Mouse (Mus musculus) hindbrain, embryonic 13.5 days (tissue): ENCODE data around the gene Amotl2. TPM values are rescaled to one million over a fixed set of nuclear protein-coding genes. Genes with fewer than 3 reads are reported as not detected.

ENCODE experiments used
- ATAC-seq: fragments of 200-750 bp; cut with Nextera tagmentation; 2 replicates; pipeline ENCODE4 v1.8.0; 2017; ENCODE audit warnings: moderate TSS enrichment; ENCODE audit not compliant: low FRiP score
- H3K27ac ChIP-seq: fragments of 300-500 bp; sonication (generic); 2 replicates; pipeline ENCODE4 v1.5.1; 2015; ENCODE audit warnings: inconsistent platforms, mild to moderate bottlenecking, moderate library complexity
- H3K27me3 ChIP-seq: fragments of 300-500 bp; sonication (generic); 2 replicates; pipeline ENCODE4 v1.6.1; 2015; ENCODE audit warnings: mild to moderate bottlenecking, inconsistent platforms
- H3K36me3 ChIP-seq: fragments of 300-500 bp; sonication (generic); 2 replicates; pipeline ENCODE4 v1.6.1; 2015; ENCODE audit warnings: mild to moderate bottlenecking, inconsistent platforms
- H3K4me1 ChIP-seq: fragments of 300-500 bp; sonication (generic); replicated peaks from 2 replicates; pipeline ENCODE4 v1.6.1; 2015; ENCODE audit warnings: inconsistent platforms
- H3K4me2 ChIP-seq: fragments of 300-500 bp; sonication (generic); 2 replicates; pipeline ENCODE4 v1.6.1; 2015; ENCODE audit warnings: inconsistent platforms, mild to moderate bottlenecking, moderate library complexity
- H3K4me3 ChIP-seq: fragments of 300-500 bp; sonication (generic); 2 replicates; pipeline ENCODE4 v1.5.1; 2015; ENCODE audit warnings: mild to moderate bottlenecking, inconsistent platforms
- H3K9ac ChIP-seq: fragments of 300-500 bp; sonication (generic); 2 replicates; pipeline ENCODE4 v1.6.1; 2015; ENCODE audit warnings: mild to moderate bottlenecking, inconsistent platforms
- H3K9me3 ChIP-seq: fragments of 300-500 bp; sonication (generic); 2 replicates; pipeline ENCODE4 v1.6.1; 2016; ENCODE audit warnings: inconsistent platforms
- WGBS: fragments of 180-500 bp; shearing (Covaris S2); methylation state at CpG from one replicate; pipeline ENCODE4 v1.1.7; 2015; 5-methylcytosine and 5-hydroxymethylcytosine counted together
- polyA plus RNA-seq: library from polyadenylated mRNA; unstranded; fragments of >200 nt; fragmentation: Nextera tagmentation; extraction: Ambion mirVana; gene quantifications from 2 replicates; pipeline ENCODE4 v1.2.1, GENCODE M21; 2015

Gene Amotl2
- 64.7 and 67.3 TPM in 2 replicates for polyA plus RNA-seq

GRCm38 (mm10) chr9:102716481-102717163 lies at the start of gene Amotl2:
Gene Amotl2 (plus strand): TSS chr9:102716672.
- H3K4me1 ChIP-seq, result peaks cover 51% of the 10 kb centered on the region
- no peaks in the 10 kb centered on the region for H3K27me3 ChIP-seq
- H3K4me3 ChIP-seq, result peak within 1 kb of the TSS; percentile 90
- H3K4me2 ChIP-seq, result peak within 1 kb of the TSS; percentile 95
- peak within 1 kb of the TSS; percentile 100 for H3K9ac ChIP-seq
- H3K27ac ChIP-seq, result peak within 1 kb of the TSS; percentile 99
- no peaks in the 10 kb centered on the region for H3K9me3 ChIP-seq
- WGBS, result 4% methylated on average over 22 of the region's 22 CpGs
- ATAC-seq, result no peak
- H3K36me3 ChIP-seq, result peaks cover 14% of the 10 kb centered on the region

DNA sequence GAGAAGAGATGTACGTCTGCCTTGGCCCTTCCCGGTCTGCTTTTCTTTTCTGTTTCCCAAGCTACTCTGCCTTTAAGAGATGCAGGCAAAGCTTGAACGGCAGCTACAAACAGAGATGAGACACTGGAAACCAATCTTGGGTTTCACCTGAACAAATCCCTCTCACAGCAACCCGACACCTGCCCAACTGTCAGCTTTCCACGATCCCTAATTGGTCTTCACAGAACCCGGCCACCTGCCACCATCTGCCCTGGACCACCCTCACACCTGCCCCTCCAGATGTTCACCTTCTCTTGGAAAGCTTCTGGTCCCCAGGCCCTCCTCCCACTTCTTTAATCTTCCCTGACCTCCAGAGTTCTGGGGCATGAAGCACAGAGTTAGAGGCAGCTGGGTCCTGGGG lies 48.4 kb upstream of the Amotl2 start:
- no peaks in the 10 kb centered on the region for H3K9me3 ChIP-seq
- no peak overlapping the region for H3K9ac ChIP-seq
- H3K27ac ChIP-seq, result no peak overlapping the region
- no peaks in the 10 kb centered on the region for H3K36me3 ChIP-seq
- H3K27me3 ChIP-seq, result no peaks in the 10 kb centered on the region
- no peak for ATAC-seq
- no peak overlapping the region for H3K4me2 ChIP-seq
- no peak overlapping the region for H3K4me3 ChIP-seq
- 29% methylated on average over 6 of the region's 6 CpGs for WGBS
- H3K4me1 ChIP-seq, result peaks cover 8% of the 10 kb centered on the region

- Histone ChIP-seq H3K4me3 (no peak overlapping the region), H3K4me1 (peaks cover 11% of the 10 kb centered on the region)
Measured at GRCm38 (mm10) chr9:102668906-102669305, 47.6 kb upstream of the Amotl2 start.

DNA sequence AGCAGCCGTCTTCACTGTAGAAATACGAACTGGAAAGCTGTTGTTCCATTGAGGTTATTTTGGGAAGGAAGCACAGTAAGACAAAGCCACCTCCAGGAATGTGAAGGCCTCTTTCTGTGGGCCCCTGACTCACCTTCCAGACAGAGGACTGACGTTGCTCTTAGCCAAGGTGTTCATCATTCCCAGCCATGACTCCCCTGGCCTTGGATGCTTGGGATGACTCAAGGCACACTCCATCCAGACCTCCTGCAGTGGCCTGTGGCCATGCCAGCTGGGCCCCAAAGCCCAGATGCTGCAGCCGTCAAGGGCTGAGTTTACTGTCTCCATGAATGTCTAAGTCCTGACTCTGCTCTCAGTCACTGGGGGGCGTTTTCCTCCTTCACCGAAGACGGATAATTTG lies 43.1 kb upstream of the Amotl2 start:
- no peak for ATAC-seq
- WGBS, result 67% methylated on average over 7 of the region's 7 CpGs

More at GRCm38 (mm10) chr9:102668906-102669305, 47.6 kb upstream of the Amotl2 start:
- Histone ChIP-seq H3K9me3 (no peaks in the 10 kb centered on the region), H3K4me2 (no peak overlapping the region), H3K27ac (no peak overlapping the region), H3K9ac (no peak overlapping the region), H3K36me3 (no peaks in the 10 kb centered on the region), H3K27me3 (no peaks in the 10 kb centered on the region)
- WGBS, result 88% methylated on average over 12 of the region's 12 CpGs
- no peak for ATAC-seq

GRCm38 (mm10) chr9:102675922-102676321 lies 40.5 kb upstream of the Amotl2 start:
- no peak overlapping the region for H3K4me2 ChIP-seq
- no peak for ATAC-seq
- no peak overlapping the region for H3K4me3 ChIP-seq
- H3K9ac ChIP-seq, result no peak overlapping the region
- H3K27me3 ChIP-seq, result no peaks in the 10 kb centered on the region
- peaks cover 8% of the 10 kb centered on the region for H3K4me1 ChIP-seq
- H3K36me3 ChIP-seq, result no peaks in the 10 kb centered on the region
- 81% methylated on average over 5 of the region's 5 CpGs for WGBS
- no peaks in the 10 kb centered on the region for H3K9me3 ChIP-seq
- no peak overlapping the region for H3K27ac ChIP-seq

More for the DNA sequence above, 43.1 kb upstream of the Amotl2 start:
- H3K4me3 ChIP-seq, result no peak overlapping the region
- H3K9ac ChIP-seq, result no peak overlapping the region
- H3K27ac ChIP-seq, result no peak overlapping the region
- no peak overlapping the region for H3K4me2 ChIP-seq
- H3K36me3 ChIP-seq, result no peaks in the 10 kb centered on the region
- peaks cover 9% of the 10 kb centered on the region for H3K4me1 ChIP-seq
- no peaks in the 10 kb centered on the region for H3K9me3 ChIP-seq
- no peaks in the 10 kb centered on the region for H3K27me3 ChIP-seq

DNA sequence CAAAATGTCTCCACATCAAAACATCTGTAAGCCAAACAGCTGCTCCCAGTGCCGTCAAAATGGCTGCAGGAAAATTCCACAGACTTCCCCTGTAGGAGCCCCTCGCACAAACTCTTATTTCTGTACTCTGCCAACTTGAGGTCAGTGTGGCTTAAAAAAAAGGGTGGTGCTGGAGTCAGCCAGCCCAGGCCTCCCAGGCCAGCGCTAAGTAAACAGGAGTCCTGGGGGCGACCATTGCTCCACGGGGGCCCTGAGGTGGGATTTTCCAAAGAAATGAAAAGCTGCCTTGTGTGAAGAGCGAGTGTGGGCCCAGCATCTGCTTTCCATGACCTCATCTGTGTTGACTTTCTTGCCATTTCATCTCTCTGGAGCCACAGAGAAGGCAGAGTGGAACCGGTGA lies 35.0 kb upstream of the Amotl2 start:
- no peak overlapping the region for H3K9ac ChIP-seq
- H3K27ac ChIP-seq, result no peak overlapping the region
- no peak for ATAC-seq
- H3K4me2 ChIP-seq, result no peak overlapping the region
- no peaks in the 10 kb centered on the region for H3K4me1 ChIP-seq
- no peaks in the 10 kb centered on the region for H3K36me3 ChIP-seq
- H3K9me3 ChIP-seq, result no peaks in the 10 kb centered on the region
- no peak overlapping the region for H3K4me3 ChIP-seq
- 55% methylated on average over 7 of the region's 7 CpGs for WGBS
- 0 out of 2 replicates have a peak, but pooled peaks cover 5% of the 10 kb centered on the region for H3K27me3 ChIP-seq

DNA sequence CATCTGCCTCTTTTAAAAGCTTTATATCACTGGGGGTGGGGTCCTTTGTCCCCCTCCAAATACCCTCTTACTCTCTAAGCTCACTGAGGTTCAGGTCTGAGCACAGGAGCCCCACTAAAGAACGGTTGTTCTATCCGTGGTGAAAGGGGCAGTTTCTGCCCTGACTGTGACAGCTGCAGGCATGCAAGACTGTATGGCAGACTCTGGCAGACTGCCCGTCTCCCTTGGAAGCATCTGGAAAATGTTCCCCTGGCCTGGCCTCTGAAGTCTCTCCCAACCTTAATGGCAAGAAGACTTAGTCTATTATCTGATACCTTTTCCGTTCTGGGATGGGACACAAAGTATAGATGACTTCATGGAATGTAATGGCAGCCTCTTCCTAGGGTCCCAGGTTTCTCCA lies 28.5 kb upstream of the Amotl2 start:
- Histone ChIP-seq H3K27me3 (no peaks in the 10 kb centered on the region), H3K27ac (peak overlapping the region; percentile 99), H3K4me1 (peaks cover 48% of the 10 kb centered on the region), H3K4me3 (no peak overlapping the region), H3K4me2 (no peak overlapping the region), H3K9ac (no peak overlapping the region), H3K9me3 (no peaks in the 10 kb centered on the region), H3K36me3 (no peaks in the 10 kb centered on the region)
- no peak for ATAC-seq
- 13% methylated on average over 4 of the region's 4 CpGs for WGBS

DNA sequence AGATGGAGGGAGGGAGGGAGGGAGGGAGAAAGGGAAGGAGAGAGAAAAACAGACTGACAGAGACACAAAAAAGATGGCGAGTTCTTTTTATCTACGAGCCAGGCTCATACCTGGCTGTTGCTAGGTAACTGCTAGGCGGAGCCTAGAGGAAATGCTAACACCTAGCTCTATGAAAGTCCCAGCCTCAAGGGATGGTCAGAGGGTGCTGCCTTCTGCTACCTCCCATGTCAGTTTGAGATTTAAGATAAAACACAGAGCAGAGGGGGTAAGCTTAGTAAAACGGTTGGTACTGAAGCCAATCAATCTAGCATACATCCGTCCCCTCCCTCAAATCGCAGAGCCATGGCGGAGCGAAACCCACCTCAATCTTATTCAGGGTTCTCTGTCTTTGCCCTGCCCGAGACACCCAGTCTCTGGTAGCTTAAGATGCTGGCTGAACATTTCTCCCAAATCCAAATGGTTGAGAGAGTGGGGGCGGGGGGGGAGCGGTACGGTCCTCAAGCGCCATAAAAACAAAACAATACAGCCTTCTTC lies 27.0 kb upstream of the Amotl2 start:
- under 1% methylated on average over 13 of the region's 13 CpGs for WGBS
- Histone ChIP-seq H3K4me1 (peaks cover 49% of the 10 kb centered on the region), H3K27ac (peak overlapping the region; percentile 99), H3K9me3 (no peaks in the 10 kb centered on the region), H3K27me3 (no peaks in the 10 kb centered on the region), H3K36me3 (no peaks in the 10 kb centered on the region), H3K4me2 (peak overlapping the region; percentile 78), H3K9ac (peak overlapping the region; percentile 84), H3K4me3 (peak overlapping the region; percentile 52)
- ATAC-seq, result peak; percentile 65

DNA sequence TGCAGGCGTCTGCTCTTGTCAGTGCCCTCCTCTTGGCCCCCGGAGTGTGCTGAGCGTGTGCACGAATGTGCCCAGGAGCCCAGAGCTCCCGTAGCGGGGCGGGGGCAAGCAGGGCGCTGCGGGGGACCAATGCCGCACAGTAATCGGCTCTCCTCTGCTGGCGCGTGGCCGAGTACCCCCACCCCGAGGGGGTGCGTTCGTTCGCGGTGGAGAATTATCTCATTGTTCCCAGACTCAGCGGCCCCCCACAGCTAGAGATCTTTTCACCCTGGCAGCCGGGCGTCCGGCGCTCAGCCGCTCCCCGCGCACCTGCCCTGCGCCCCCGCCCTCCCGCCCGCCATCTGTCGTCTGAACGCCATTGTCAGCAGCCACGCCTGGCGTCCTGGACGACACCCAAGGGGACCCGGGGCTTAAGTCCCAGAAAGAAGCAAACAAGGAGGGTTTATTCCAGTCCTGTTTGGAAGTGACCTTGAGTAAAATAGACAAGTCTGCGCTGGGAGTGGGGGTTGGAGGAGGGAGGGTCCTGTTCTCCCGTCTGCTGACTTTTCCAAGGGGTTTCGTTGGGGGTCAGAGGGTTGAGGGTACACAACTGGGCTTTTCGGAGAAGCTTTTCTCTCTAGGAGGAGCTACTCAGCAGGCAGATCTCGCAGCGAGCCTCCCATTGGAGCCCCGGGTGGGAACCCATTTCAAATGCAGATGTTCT lies 26.4 kb upstream of the Amotl2 start:
- Histone ChIP-seq H3K4me1 (peaks cover 49% of the 10 kb centered on the region), H3K4me3 (peak overlapping the region; percentile 52), H3K36me3 (no peaks in the 10 kb centered on the region), H3K4me2 (peak overlapping the region; percentile 78), H3K27me3 (no peaks in the 10 kb centered on the region), H3K9ac (peak overlapping the region; percentile 84), H3K9me3 (no peaks in the 10 kb centered on the region), H3K27ac (peak overlapping the region; percentile 99)
- under 1% methylated on average over 44 of the region's 44 CpGs for WGBS
- peak; percentile 89 for ATAC-seq

DNA sequence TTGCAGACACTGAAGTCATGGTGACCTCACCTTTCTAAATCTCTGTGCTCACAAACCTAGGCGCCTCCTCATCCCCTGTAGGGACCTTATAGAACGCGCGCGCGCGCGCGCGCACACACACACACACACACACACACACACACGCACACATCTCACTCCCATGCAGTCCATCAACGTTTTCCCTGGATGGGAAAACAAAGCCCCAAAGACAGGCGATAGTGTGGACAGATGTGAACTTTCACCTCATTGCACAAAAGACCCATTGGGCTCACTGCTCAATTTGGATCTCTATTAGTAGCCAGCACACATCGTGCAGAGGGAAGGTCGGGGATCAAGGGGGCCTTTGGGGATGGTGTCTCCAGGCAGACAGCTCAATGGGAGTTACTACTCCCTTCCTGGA lies 25.6 kb upstream of the Amotl2 start:
- peaks cover 49% of the 10 kb centered on the region for H3K4me1 ChIP-seq
- peak overlapping the region; percentile 99 for H3K27ac ChIP-seq
- no peaks in the 10 kb centered on the region for H3K27me3 ChIP-seq
- peak; percentile 34; the same call in 1 of the 2 replicates for ATAC-seq
- H3K4me3 ChIP-seq, result peak overlapping the region; percentile 52
- no peaks in the 10 kb centered on the region for H3K9me3 ChIP-seq
- H3K36me3 ChIP-seq, result no peaks in the 10 kb centered on the region
- WGBS, result under 1% methylated on average over 15 of the region's 15 CpGs
- peak overlapping the region; percentile 84 for H3K9ac ChIP-seq
- peak overlapping the region; percentile 78 for H3K4me2 ChIP-seq

DNA sequence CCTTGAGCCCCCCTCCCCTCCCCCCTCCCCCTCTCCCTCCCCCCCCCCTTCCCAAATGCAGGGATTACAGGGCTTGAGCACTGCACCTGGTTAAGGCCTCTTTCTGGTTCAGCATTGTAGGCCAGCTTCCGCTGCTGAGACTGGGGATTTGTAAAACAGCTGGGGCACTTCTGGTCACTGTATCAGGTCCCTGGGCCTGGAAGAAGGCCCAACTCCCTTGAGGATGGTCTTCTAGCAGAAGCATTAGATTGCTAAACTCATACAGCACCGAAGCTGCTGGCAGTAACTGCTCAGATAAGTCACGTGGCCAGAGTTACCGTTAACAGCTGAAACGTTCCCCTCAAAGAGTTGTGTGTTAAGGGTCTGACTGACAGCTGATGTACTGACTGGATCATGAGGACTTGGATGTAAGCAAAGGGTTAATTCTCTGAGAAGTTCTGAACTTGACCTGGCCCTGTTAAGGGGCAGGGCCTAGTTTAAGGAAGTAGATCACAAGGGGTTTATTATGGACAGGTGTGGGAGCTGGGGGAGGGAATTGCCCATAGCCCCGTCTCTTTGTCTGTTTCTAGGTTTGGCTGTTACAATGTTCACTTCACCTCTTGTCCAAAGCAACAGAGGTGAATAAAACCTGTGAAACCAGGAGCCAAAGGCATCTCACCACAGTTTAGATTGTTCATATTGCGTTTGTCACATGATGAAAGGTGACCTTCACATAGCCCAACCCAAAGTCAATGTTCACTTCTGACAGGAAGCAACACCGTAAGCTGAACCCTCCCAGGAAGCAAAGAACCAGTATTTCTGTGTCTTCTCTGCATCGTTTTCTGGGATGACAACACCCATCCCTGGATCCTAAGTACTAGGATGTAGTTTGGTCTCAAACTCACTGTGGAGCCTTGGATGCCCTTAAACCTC lies 23.7 kb upstream of the Amotl2 start:
- Histone ChIP-seq H3K4me2 (no peak overlapping the region), H3K4me1 (peaks cover 46% of the 10 kb centered on the region), H3K36me3 (no peaks in the 10 kb centered on the region), H3K9me3 (no peaks in the 10 kb centered on the region), H3K27ac (no peak overlapping the region), H3K4me3 (no peak overlapping the region), H3K9ac (no peak overlapping the region), H3K27me3 (no peaks in the 10 kb centered on the region)
- WGBS, result 46% methylated on average over 9 of the region's 9 CpGs
- no peak for ATAC-seq

DNA sequence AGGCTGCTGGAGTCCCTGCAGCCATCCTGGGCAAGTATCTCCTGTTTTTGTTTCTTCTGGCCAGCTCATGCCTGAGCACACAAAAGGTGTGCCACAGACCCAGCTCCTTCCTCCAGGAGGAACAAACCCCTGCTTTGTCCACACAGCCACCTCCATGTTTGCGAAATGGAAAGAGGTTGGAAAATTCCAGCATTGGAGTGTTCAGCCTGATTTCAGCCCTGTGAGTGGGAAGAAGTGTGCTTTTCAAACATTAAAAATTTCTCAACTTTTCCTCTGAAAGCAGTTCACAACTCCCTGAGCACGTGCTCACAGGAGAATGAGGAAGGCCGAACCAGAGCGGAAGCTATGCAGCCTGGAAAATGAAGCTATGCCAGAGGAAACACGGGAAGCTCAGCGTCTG lies 15.4 kb upstream of the Amotl2 start:
- Histone ChIP-seq H3K4me3 (no peak overlapping the region), H3K27ac (no peak overlapping the region), H3K27me3 (no peaks in the 10 kb centered on the region), H3K9me3 (no peaks in the 10 kb centered on the region), H3K36me3 (no peaks in the 10 kb centered on the region), H3K9ac (no peak overlapping the region), H3K4me2 (no peak overlapping the region), H3K4me1 (no peaks in the 10 kb centered on the region)
- WGBS, result 86% methylated on average over 6 of the region's 6 CpGs
- ATAC-seq, result no peak
